ENCODE assay signal across 20 mouse cellular contexts in genomic region chr10:108404087-108404486, GRCm38 (mm10).
DNase-seq lines count a peak whose midpoint lies in the region; ATAC-seq and TF ChIP-seq lines count a peak whose summit lies in the region.
"Had no signal": no experiment of that assay in that cellular context is flagged by ENCODE, and none has a peak within 500 bp of the region (broad histone marks: within the 10 kb centered on the region; RNA-seq: fewer than 3 reads in every experiment).

No protein-coding gene starts in this region.

- WGBS in kidney, adult 2 months: 46% methylated on average over 9 of the region's 9 CpGs
- WGBS in kidney, embryonic 15.5 days: 71% methylated on average over 9 of the region's 9 CpGs
- WGBS in stomach, embryonic 15.5 days: 53% methylated on average over 9 of the region's 9 CpGs

- no peak for TF ChIP-seq CTCF in kidney, adult 2 months (conservative IDR thresholded peaks at IDR 0.05; ENCODE audit: insufficient read depth, insufficient read length, low read depth, low read length)

- peak; percentile 81 for DNase-seq in kidney, adult 2 months
- DNase-seq in kidney, postnatal 10 days: no peak
- DNase-seq in retina, postnatal 1 day: peak; percentile 20
- no peak for DNase-seq in retina, embryonic 14.5 days (ENCODE audit: low spot score)
- DNase-seq in embryo, embryonic 11 days: no peak
- no peak for DNase-seq in spleen, adult 12 weeks (ENCODE audit: low spot score)
- DNase-seq: adrenal gland, postnatal 14 days; cerebellum, adult 11-12 months; cerebellum, postnatal 25 days; gastrocnemius, postnatal 10 days; heart, postnatal 14 days; right cerebral cortex, postnatal 4 days; thymus, postnatal 14 days had no signal

- peak overlapping the region; percentile 86 for H3K27ac ChIP-seq in kidney, adult 2 months (ENCODE audit: insufficient read depth, low read depth, low read length)
- peak overlapping the region; percentile 25 for H3K27ac ChIP-seq in kidney, embryonic 15.5 days
- H3K27ac ChIP-seq in stomach, embryonic 15.5 days: peak overlapping the region; percentile 36
- H3K27ac ChIP-seq: embryonic facial prominence, embryonic 12.5 days; hindbrain, embryonic 13.5 days; limb, embryonic 12.5 days; macrophage; midbrain, embryonic 12.5 days had no signal

- no peaks in the 10 kb centered on the region for H3K27me3 ChIP-seq in kidney, adult 2 months (replicated peaks; ENCODE audit: control insufficient read depth, insufficient read depth, low read length)
- H3K27me3 ChIP-seq in kidney, embryonic 15.5 days: no peaks in the 10 kb centered on the region
- no peaks in the 10 kb centered on the region for H3K27me3 ChIP-seq in stomach, embryonic 15.5 days (replicated peaks)
- H3K27me3 ChIP-seq: embryonic facial prominence, embryonic 12.5 days; hindbrain, embryonic 13.5 days; limb, embryonic 12.5 days; midbrain, embryonic 12.5 days had no signal

- no peak for TF ChIP-seq POLR2A in kidney, adult 2 months (IDR thresholded peaks at IDR 0.05; ENCODE audit: low read depth, low read length)

- no peak overlapping the region for H3K4me2 ChIP-seq in kidney, embryonic 15.5 days
- H3K4me2 ChIP-seq in stomach, embryonic 15.5 days: no peak overlapping the region
- H3K4me2 ChIP-seq: embryonic facial prominence, embryonic 12.5 days; hindbrain, embryonic 13.5 days; limb, embryonic 12.5 days; midbrain, embryonic 12.5 days had no signal

- H3K4me3 ChIP-seq in kidney, adult 2 months (ENCODE audit: insufficient read depth, low read depth, low read length): no peak overlapping the region
- H3K4me3 ChIP-seq in kidney, embryonic 15.5 days (replicated peaks): no peak overlapping the region
- no peak overlapping the region for H3K4me3 ChIP-seq in stomach, embryonic 15.5 days (replicated peaks)
- H3K4me3 ChIP-seq: embryonic facial prominence, embryonic 12.5 days; hindbrain, embryonic 13.5 days; limb, embryonic 12.5 days; midbrain, embryonic 12.5 days had no signal

- no peak for ATAC-seq in kidney, embryonic 15.5 days (replicated peaks; ENCODE audit: low FRiP score)
- no peak for ATAC-seq in stomach, embryonic 15.5 days (ENCODE audit: insufficient read depth, low FRiP score, low read depth)

- peaks cover 34% of the 10 kb centered on the region for H3K4me1 ChIP-seq in kidney, adult 2 months (ENCODE audit: control insufficient read depth, insufficient read depth, low read length)
- H3K4me1 ChIP-seq in kidney, embryonic 15.5 days: peaks cover 43% of the 10 kb centered on the region
- peaks cover 4% of the 10 kb centered on the region; the same call in 1 of the 2 replicates for H3K4me1 ChIP-seq in stomach, embryonic 15.5 days
- H3K4me1 ChIP-seq: midbrain, embryonic 12.5 days had no signal

- H3K36me3 ChIP-seq in kidney, adult 2 months (ENCODE audit: control insufficient read depth, insufficient read depth, low read length): no peaks in the 10 kb centered on the region
- no peaks in the 10 kb centered on the region for H3K36me3 ChIP-seq in kidney, embryonic 15.5 days
- no peaks in the 10 kb centered on the region for H3K36me3 ChIP-seq in stomach, embryonic 15.5 days
- H3K36me3 ChIP-seq: embryonic facial prominence, embryonic 12.5 days; hindbrain, embryonic 13.5 days; limb, embryonic 12.5 days; midbrain, embryonic 12.5 days had no signal

- H3K9ac ChIP-seq in kidney, embryonic 15.5 days: no peak overlapping the region
- no peak overlapping the region for H3K9ac ChIP-seq in stomach, embryonic 15.5 days
- H3K9ac ChIP-seq: embryonic facial prominence, embryonic 12.5 days; hindbrain, embryonic 13.5 days; limb, embryonic 12.5 days; midbrain, embryonic 12.5 days had no signal

- no peaks in the 10 kb centered on the region for H3K9me3 ChIP-seq in kidney, embryonic 15.5 days (replicated peaks)
- H3K9me3 ChIP-seq in stomach, embryonic 15.5 days: no peaks in the 10 kb centered on the region
- H3K9me3 ChIP-seq: embryonic facial prominence, embryonic 12.5 days; hindbrain, embryonic 13.5 days; limb, embryonic 12.5 days; midbrain, embryonic 12.5 days had no signal

Comparison
In these comparisons a context has a peak if more than half of its experiments do, and no peak if none do; other contexts are left out.
1. DNase-seq: peak in kidney, adult 2 months (single experiment) and retina, postnatal 1 day (single experiment); none in kidney, postnatal 10 days (single experiment), retina, embryonic 14.5 days (single experiment), embryo, embryonic 11 days (single experiment) and spleen, adult 12 weeks (single experiment).
2. H3K27ac ChIP-seq: peak in every context shown above with its lines; median percentile 86 in kidney, adult 2 months; 36 in stomach, embryonic 15.5 days; 25 in kidney, embryonic 15.5 days.